Mouse (Mus musculus) layer of hippocampus, postnatal 36 days (tissue): Measurements from ENCODE around the gene Baz2a. TPM values are rescaled to one million over a fixed set of nuclear protein-coding genes. Genes with fewer than 3 reads are reported as not detected.

ENCODE experiments used
- microRNA-seq, 2 experiments: library from miRNA; unstranded; fragments of <30 nt; microRNA quantifications; one replicate each; pipeline ENCODE4 v1.2.0; 2021
- total RNA-seq, 2 experiments: library from RNA; stranded (reverse); gene quantifications; 2 replicates each; pipeline ENCODE4 v1.2.3; 2021

Baz2a gene
- total RNA-seq, 2 experiments from 2014 or later: 39.9 to 46.8 TPM

Small RNA genes within 50 kb of the gene (microRNA-seq; reads per million reads assigned to microRNA genes)
- gene Mir677: 18.5 to 46.1 reads per million in 2 experiments

Other genes starting within 250 kb of the Baz2a start
- not detected for gene Rdh19, start 241.6 kb upstream of the Baz2a start, total RNA-seq
- gene Rdh16f2, start 225.1 kb upstream of the Baz2a start, total RNA-seq: not detected
- not detected for gene Rdh7, start 202.8 kb upstream of the Baz2a start, total RNA-seq
- not detected for gene Sdr9c7, start 193.1 kb upstream of the Baz2a start, total RNA-seq
- gene Hsd17b6, start 84.0 kb upstream of the Baz2a start, total RNA-seq: not detected
- 1 to 10 TPM; 5.8 to 7.3 TPM for gene Prim1, start 76.4 kb upstream of the Baz2a start, total RNA-seq
- gene Naca, start 56.0 kb upstream of the Baz2a start, total RNA-seq: 100 to 1,000 TPM; 338 to 342 TPM
- gene Ptges3, start 32.6 kb upstream of the Baz2a start, total RNA-seq: 100 to 1,000 TPM; 155 to 157 TPM
- 1,000 to 10,000 TPM; 1,628 to 1,744 TPM for gene Atp5b, start 8.3 kb upstream of the Baz2a start, total RNA-seq
- gene Rbms2, start 88.7 kb downstream of the Baz2a start, total RNA-seq: 10 to 100 TPM; 12.8 to 13.7 TPM
- 10 to 100 TPM; 21.1 to 23.2 TPM for gene Gls2, start 102.9 kb downstream of the Baz2a start, total RNA-seq
- 10 to 100 TPM in 1 of 2 experiments, 1 to 10 TPM in 1; 7.1 to 10.2 TPM for gene Spryd4, start 120.2 kb downstream of the Baz2a start, total RNA-seq
- gene Mip, start 134.3 kb downstream of the Baz2a start, total RNA-seq: not detected
- 1 to 10 TPM; 7.8 to 8.4 TPM for gene Timeless, start 140.5 kb downstream of the Baz2a start, total RNA-seq
- not detected for gene Apon, start 162.5 kb downstream of the Baz2a start, total RNA-seq
- not detected for gene Apof, start 177.1 kb downstream of the Baz2a start, total RNA-seq
- gene Stat2, start 179.0 kb downstream of the Baz2a start, total RNA-seq: 10 to 100 TPM; 30.6 to 36.0 TPM
- gene Il23a, start 207.2 kb downstream of the Baz2a start, total RNA-seq: under 1 TPM in 1 of 2 experiments, not detected in 1; 0.38 TPM
- 10 to 100 TPM; 14.0 to 16.7 TPM for gene Pan2, start 211.8 kb downstream of the Baz2a start, total RNA-seq
- 10 to 100 TPM; 82.9 to 86.1 TPM for gene Cnpy2, start 230.9 kb downstream of the Baz2a start, total RNA-seq
- gene Cs, start 246.2 kb downstream of the Baz2a start, total RNA-seq: 100 to 1,000 TPM; 224 to 234 TPM